Mouse (Mus musculus) liver, postnatal 0 days (tissue): ENCODE results near the gene Scp2.

Experiments
- CTCF ChIP-seq: sonication (generic); IDR thresholded peaks from 2 replicates; pipeline ENCODE4 v1.5.1; 2016; ENCODE audit warnings: antibody characterized with exemption, low read depth
- EP300 ChIP-seq: IDR thresholded peaks from 2 replicates; pipeline ENCODE4 v1.6.1; 2016; ENCODE audit warnings: antibody characterized with exemption, low read depth, mild to moderate bottlenecking

DNA sequence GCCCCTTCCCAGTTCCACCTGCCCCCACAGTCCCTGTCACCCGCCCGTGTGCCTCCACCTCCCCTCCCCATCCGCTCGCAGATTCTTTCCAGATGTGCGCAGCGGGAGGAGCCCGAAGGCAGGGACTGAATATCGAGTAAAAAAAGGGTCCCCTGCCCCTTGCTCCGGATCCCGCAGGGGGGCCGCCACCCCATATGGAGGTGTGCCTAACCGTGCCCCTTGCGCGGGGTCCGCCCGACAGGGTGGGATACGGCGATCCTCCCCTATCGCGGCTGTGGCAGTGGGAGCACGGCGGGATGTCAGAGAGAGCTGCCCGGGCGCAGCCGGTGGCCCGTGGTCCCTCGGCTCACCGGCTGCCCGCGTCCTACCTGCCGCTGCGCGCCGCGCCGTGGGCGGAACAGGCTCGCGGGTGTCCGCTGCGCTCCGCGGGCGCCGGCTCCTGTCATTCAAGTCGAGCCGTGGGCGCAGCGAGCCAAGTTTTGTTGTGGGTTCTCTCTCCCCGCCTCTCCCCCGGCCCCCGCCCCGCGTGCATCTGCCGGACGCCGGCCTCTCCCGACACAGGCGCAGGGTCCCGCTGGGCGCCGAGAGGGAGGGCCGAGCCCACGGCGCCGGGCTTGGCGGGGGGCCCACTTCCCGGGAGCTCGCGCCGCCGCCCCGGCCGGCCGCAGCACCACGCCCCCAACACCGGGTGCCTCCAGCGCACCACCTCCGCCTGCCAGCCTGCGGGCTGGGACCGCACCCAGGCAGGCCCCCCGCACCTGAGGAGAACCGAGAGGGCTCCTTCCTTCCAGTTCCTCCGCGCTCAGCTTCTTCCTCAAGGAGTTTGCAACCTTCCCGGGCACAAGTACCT lies 113.1 kb downstream of the Scp2 start:
- TF ChIP-seq CTCF (no peak), EP300 (no peak)
